Mouse (Mus musculus) lung, postnatal 0 days (tissue): ENCODE measurements around the gene Emilin1.

ENCODE experiments used
- CTCF ChIP-seq: IDR thresholded peaks from 2 replicates; pipeline ENCODE4 v1.5.1; 2016; ENCODE audit warnings: antibody characterized with exemption, mild to moderate bottlenecking
- EP300 ChIP-seq: IDR thresholded peaks from 2 replicates; pipeline ENCODE4 v1.6.1; 2016; ENCODE audit warnings: antibody characterized with exemption, mild to moderate bottlenecking, control low read depth

DNA sequence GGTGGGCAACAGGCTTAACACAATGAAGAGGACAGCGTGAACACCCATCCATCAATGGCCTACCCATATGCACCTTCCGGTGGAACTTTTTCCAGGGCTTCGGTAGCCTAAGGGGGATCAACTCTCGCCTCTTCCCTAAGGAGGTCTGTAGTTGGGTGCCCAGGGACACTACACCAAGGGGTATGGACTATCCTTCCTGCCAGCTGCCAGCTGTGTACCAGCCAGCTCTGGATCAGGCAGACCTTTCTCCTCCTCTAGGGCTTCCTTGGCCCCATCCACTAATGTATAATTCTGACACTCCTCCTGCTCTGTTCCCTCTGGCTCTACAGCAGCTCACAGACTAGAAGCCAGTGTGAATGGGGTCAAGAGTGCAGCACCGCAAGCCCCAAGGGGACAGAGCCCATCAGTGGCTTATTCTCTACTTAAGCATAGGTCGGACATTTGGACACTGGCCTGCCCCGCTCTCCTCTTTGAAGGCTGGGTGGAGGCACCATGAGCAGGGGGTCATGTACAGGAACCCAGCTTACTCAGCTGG lies 966 bp downstream of the Emilin1 start:
- TF ChIP-seq CTCF, result no peak
- TF ChIP-seq EP300, result no peak
